Mouse (Mus musculus) layer of hippocampus, postnatal 10 days (tissue): Measurements from ENCODE around the gene Lrrc75a. TPM values are rescaled to one million over a fixed set of nuclear protein-coding genes. Genes with fewer than 3 reads are reported as not detected.
"Not testable (repeated sequence)": the region's sequence is repeated elsewhere in the genome, so short reads cannot be mapped to it uniquely, and the experiment has no call there.

Experiments used
- DNase-seq, 2 experiments: peaks; one replicate each; pipeline ENCODE4 v3.0.0; 2021; ENCODE audit warnings: low spot score in 2 of 2
- long read RNA-seq: library from polyadenylated mRNA; stranded (forward); transcript quantifications from one replicate; pipeline ENCODE4 v2.0.0, GENCODE M21; 2023
- total RNA-seq, 2 experiments: library from RNA; stranded (reverse); gene quantifications; 2 replicates each; pipeline ENCODE4 v1.2.3; 2021

The Lrrc75a gene
- total RNA-seq = 10 to 100 TPM; 10.7 to 11.3 TPM
- long read RNA-seq, transcript Lrrc75a-201 (4 exons, 1,984 nt) = major isoform, 5 of 8 reads
- long read RNA-seq, partial matches to known transcripts = 0 of 8 reads
- long read RNA-seq, other reads (novel, unspliced or antisense) = 3 of 8 reads

GRCm38 (mm10) chr11:62647661-62648590 is at the start of gene Lrrc75a:
Gene Lrrc75a, minus strand, starts transcription at chr11:62648523.
- peak; percentile 26 to 61 for DNase-seq

GRCm38 (mm10) chr11:62695126-62695525 is 46.8 kb upstream of the Lrrc75a start:
- DNase-seq = no peak

GRCm38 (mm10) chr11:62693299-62694184 is 45.2 kb upstream of the Lrrc75a start:
- peak in 1 of 2 experiments; percentile 38 for DNase-seq

- no peak for DNase-seq
Observed at GRCm38 (mm10) chr11:62691592-62691991, 43.3 kb upstream of the Lrrc75a start.

DNA sequence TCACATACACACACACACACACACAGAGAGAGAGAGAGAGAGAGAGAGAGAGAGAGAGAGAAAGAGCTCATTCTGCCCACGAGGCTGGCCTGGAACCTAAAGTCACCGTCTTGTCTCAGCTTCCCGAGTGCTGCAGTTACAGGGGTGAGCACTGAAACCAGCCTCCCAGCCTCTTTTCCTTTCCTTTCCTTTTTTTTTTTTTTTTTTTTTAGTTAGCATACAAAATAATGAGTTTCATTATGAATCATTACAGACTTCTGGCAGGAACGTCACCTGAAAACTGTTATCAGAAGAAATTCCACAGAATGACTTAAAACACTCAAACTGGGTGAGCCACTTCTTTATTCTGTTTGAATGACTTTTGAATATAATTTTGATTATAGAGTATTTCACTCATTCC is 31.6 kb upstream of the Lrrc75a start:
- no peak for DNase-seq

- no peak for DNase-seq
Observed at GRCm38 (mm10) chr11:62678778-62679354, 30.5 kb upstream of the Lrrc75a start.

GRCm38 (mm10) chr11:62676290-62676596 is 27.9 kb upstream of the Lrrc75a start:
- DNase-seq = no peak

DNA sequence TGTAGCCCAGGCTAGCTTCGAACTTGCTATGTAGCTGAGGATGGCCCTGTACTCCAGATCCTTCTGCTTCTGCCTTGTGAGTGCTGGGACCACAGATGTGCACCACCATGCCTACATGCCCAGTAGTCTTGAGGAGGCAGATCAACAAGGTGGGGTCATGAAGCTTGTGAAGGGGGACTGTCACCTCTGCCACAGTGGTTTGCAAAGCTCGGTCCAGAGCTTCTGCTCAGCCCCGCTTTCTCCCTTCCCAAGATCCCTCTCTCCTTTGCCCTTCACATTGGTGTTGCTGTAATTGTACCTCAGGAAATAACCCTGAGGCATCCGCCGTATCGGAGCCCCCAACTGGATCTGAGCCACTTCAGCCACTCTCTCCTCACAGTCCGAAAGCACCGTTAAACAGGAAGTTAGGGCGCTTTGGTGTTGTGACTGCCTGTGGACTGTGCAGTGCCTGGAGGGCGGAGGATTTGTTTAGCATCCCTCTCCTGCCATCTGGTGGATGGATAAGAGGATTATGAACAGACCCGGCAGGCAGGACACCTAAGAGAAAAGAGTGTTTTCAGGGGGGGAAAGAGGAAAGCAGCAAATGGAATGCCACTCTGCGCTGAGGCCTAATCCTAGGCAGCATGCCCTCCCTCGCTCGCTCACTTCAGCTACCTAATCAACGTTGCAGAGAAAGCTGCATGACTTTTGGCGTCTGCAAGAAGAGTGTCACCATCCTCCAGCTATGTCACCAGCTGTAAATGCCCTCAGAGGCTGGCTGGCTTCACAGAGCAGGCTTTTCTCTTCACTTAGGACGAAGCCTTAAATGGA is 27.4 kb upstream of the Lrrc75a start:
- DNase-seq = peak; percentile 63 to 73

DNA sequence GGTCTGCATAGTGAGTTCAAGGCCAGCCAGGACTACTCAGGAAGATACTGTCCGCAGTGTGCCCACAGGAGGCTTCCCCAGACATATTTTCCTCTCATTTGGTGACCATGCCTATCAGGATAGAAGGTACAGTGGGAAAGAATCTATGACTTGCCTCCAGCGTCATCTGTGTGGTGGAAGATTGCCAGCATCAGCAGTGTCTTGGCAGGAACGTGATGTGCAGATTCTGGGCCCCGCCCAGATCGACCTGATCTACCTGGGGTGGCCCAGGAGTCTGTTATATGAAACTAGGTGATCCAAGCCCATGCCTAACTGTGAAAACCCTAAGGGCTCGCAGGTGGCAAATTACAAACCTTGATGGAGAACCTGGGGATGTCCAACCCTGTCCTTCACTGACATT is 21.7 kb upstream of the Lrrc75a start:
- DNase-seq = no peak

- peak in 1 of 2 experiments; percentile 27 for DNase-seq
Observed at GRCm38 (mm10) chr11:62669471-62669870, 21.1 kb upstream of the Lrrc75a start.

- no peak for DNase-seq
Observed at GRCm38 (mm10) chr11:62668986-62669385, 20.7 kb upstream of the Lrrc75a start.

GRCm38 (mm10) chr11:62664250-62664649 is 15.9 kb upstream of the Lrrc75a start:
- DNase-seq = no peak

DNA sequence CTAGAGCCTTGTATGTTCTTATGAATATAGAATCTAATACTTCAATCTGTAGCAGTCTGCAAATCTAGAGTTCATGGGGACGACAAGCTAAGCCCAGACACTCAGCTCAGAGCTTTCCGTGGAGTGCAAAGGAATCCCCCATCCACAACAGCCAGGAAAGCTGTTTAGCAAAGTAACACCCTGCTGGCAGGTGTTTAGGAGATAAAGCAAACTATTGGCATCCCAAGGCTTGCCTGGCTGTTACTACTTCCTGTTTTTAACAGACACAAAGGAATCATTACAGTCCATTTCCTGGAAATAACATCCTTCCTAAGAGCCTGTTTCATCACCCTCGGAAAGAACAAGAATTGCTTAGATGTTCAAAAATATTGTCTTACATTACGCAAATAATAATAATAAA is 12.6 kb upstream of the Lrrc75a start:
- DNase-seq = no peak

DNA sequence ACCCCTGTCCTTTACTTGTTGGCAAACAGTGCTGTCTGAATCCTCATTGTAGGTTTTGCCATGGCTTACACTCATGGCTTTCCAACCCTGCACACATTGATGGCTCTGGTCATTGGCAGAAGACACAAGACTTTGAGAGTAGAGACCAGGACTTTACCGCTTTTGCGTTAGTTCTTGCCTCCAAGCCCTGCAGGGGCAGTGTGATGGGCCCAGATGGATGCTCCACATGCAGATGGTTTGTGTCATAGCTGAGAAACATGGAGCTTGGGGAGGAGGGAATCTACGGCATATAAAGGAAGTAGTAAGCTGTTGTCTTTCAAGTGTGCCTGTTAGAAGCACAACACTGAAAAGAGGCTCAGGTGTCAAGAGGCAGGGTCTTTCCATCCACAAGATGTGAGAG is 3.8 kb upstream of the Lrrc75a start:
- no peak for DNase-seq

GRCm38 (mm10) chr11:62651563-62651962 is 3.2 kb upstream of the Lrrc75a start:
- DNase-seq = no peak

DNA sequence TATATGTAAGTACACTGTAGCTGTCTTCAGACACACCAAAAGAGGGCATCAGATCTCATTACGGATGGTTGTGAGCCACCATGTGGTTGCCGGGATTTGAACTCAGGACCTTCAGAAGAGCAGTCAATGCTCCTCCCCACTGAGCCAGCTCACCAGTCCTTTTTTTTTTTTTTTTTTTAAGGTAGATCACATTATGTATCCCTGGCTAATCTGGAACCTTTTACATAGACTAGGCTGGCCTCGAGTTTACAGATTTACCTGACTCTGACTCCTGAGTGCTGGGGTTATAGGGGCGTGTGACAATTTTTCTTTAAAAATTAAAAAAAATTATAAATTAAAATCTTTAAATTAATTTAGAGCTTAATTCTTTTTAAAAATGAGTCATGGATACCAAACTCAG is 1.5 kb upstream of the Lrrc75a start:
- not testable (repeated sequence) for DNase-seq

DNA sequence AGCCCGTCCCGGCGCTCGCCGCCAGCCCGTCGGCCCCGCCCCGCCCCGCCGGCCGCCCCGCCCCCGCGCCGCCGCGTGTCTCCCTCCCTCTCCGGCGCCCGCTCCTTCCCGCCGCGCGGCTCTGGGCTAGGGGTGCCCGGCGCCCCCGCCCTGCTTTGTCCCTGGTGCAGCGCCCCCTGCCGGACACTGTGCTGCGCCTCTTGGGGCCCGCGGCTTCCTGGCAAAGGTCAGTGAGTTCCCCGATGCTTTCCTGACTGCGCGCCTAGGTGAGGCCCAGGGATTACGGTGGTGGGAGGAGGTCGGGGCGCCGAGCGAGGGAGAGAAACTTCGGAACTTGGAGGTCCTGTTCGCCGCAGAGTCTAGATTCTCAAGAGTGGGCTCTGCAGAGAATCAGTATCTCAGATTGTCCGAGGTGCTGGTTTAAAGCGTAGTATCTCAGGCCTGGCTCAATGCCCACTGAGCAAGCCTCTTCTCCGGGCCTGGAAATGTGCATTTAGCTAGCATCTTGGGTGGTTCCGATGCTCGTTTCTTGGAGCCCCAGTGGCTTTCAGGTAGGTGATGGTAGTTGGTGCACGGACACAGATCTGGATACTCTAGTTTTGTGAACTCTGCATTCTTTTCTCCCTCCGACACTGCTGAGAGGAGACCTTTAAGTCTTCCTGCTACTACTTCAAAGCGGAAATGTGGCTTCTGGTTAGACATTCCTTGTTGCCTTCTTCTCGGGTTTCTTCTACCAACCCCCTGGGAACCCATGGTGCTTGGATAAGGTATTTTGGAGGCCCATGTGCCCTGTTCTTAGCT is 468 bp upstream of the Lrrc75a start, which contains the start of gene Mmgt2:
Gene Mmgt2 (plus strand): TSS at position 74 of the 801 bp plus-strand sequence.
- DNase-seq = peak; percentile 94 to 96

DNA sequence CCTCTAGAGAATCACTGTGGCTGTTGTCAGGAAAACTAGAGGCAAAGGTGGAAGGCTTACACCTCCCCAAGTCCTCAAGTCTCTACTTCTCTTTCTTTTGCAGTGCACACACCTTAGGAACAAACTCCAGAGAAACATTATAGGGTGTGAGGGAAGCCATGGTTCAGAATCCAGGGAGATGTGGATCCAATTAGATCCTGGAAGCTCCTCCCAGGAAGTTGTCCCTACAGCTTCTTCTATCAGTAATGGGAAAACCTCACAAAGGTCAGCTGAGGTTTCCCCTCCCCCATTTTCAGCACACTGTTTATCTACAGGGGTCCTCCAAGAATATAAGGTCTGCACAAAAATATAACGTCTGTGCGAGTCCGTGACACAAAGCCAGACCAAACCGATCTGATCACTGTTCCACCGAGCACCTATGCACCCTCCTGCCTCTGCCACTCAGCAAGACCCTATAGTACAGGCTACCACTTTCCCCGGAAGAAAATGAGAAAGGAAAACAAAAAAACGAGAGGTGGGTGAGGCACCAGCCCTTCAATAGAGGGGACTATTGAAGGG is 1.3 kb downstream of the Lrrc75a start:
- no peak for DNase-seq

GRCm38 (mm10) chr11:62646495-62646843 is 1.9 kb downstream of the Lrrc75a start:
- DNase-seq = no peak
